Mouse (Mus musculus) G1E (cell line): Measurements from ENCODE around the gene Tuba1a. TPM values are rescaled to one million over a fixed set of nuclear protein-coding genes. Genes with fewer than 3 reads are reported as not detected.
"Not testable (repeated sequence)": the region's sequence is repeated elsewhere in the genome, so short reads cannot be mapped to it uniquely, and the experiment has no call there.

Source experiments
- ATAC-seq: 2 replicates; pipeline ENCODE4 v1.8.0; 2016; ENCODE audit warnings: mild to moderate bottlenecking; ENCODE audit not compliant: insufficient number of reproducible peaks, poor library complexity, low FRiP score, severe bottlenecking; ENCODE audit errors: extremely low read depth
- DNase-seq: peaks from one replicate; pipeline ENCODE4 v3.0.0; 2012; ENCODE audit warnings: low spot score
- H3K27me3 ChIP-seq: 2 replicates; pipeline ENCODE4 v1.6.1; 2012; ENCODE audit warnings: mild to moderate bottlenecking, low read length, inconsistent platforms; ENCODE audit not compliant: insufficient read depth
- H3K36me3 ChIP-seq: replicated peaks from 2 replicates; pipeline ENCODE3; 2012; ENCODE audit warnings: mild to moderate bottlenecking, inconsistent platforms
- H3K4me1 ChIP-seq: 2 replicates; pipeline ENCODE4 v1.6.1; 2012; ENCODE audit warnings: low read depth, low read length, inconsistent platforms, mixed read lengths; ENCODE audit not compliant: insufficient read depth
- H3K4me3 ChIP-seq: 2 replicates; pipeline ENCODE4 v1.5.1; 2012; ENCODE audit warnings: low read depth, mild to moderate bottlenecking, inconsistent platforms, low read length, moderate library complexity, mixed read lengths
- H3K9me3 ChIP-seq: replicated peaks from 2 replicates; pipeline ENCODE4 v1.6.1; 2012; ENCODE audit warnings: inconsistent platforms
- CTCF ChIP-seq: IDR thresholded peaks from 2 replicates; pipeline ENCODE4 v1.5.1; 2012; ENCODE audit warnings: low read depth, low read length, inconsistent platforms, mixed read lengths
- GATA1 ChIP-seq: IDR thresholded peaks from 2 replicates; pipeline ENCODE4 v1.6.1; 2012; ENCODE audit warnings: borderline replicate concordance, low read length, inconsistent platforms, mixed read lengths
- GATA2 ChIP-seq: IDR thresholded peaks from 2 replicates; pipeline ENCODE4 v1.6.1; 2012; ENCODE audit warnings: low read depth, low read length, inconsistent platforms, borderline replicate concordance
- POLR2AphosphoS5 ChIP-seq: IDR thresholded peaks from 2 replicates; pipeline ENCODE4 v1.6.1; 2012; ENCODE audit warnings: low read depth, low read length, inconsistent platforms; ENCODE audit not compliant: insufficient replicate concordance
- TAL1 ChIP-seq: conservative IDR thresholded peaks from 2 replicates; pipeline ENCODE4 v1.6.1; 2012; ENCODE audit warnings: low read depth, low read length, inconsistent platforms, mixed read lengths
- polyA plus RNA-seq: library from polyadenylated mRNA; stranded (reverse); fragments of >175 nt; gene quantifications from 2 replicates; pipeline ENCODE4 v1.2.3, GENCODE M21; 2012
- total RNA-seq, 2 experiments: library from RNA; stranded (forward) in 1 of 2; stranded (reverse) in 1 of 2; fragments of 200-1000 nt in 1 of 2; fragments of >200 nt in 1 of 2; fragmentation: Nextera tagmentation in 1 of 2; gene quantifications; 2 replicates each; pipeline ENCODE4 v1.2.3; 2014 to 2017

The Tuba1a gene
- total and polyA plus RNA-seq, 3 experiments: 3.3 to 35.9 (median 22.3) TPM

DNA sequence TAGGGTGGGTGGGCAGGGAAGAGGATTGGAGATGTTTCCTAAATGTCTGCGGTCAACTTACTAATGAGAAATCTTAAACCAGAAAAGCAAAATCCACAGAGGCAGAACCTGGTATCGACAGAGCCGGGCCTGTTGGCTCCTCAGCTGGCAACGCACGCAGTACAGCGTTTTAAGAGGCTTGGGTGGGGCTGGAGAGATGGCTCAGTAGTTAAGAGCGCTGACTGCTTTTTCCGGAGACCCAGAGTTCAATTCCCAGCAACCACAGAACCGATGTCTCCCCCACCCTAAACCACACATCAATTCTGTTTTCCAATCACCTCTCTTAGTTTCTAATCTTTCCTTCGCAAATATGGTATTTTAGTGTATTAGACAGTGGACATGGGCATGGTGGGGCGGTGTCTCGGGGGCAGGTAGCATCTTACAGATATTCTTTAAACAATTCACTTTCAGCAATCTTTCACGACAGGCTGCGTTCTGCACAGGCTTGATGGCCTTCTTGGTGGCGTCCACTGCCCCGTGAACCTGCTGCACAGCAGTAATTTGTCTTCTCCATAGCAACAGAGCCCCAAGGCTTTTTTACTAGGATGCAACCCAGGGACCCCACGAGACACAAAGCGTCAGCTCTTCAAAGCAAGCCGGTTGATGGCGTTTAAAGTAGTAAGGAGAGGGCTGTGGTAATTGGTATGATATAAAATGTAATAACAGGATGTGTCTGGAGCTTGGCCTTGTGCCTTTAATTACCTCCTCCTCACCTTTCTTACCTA is 25.1 kb upstream of the Tuba1a start:
- H3K9me3 ChIP-seq: no peaks in the 10 kb centered on the region
- peaks cover 9% of the 10 kb centered on the region; the same call in 1 of the 2 replicates for H3K4me1 ChIP-seq
- ATAC-seq (no peak), DNase-seq (no peak)
- no peaks in the 10 kb centered on the region for H3K36me3 ChIP-seq
- no peak overlapping the region for H3K4me3 ChIP-seq
- no peak for TF ChIP-seq POLR2AphosphoS5
- TF ChIP-seq GATA2: no peak
- TF ChIP-seq CTCF: no peak
- TF ChIP-seq GATA1: no peak
- TF ChIP-seq TAL1: no peak
- peaks cover 43% of the 10 kb centered on the region for H3K27me3 ChIP-seq

GRCm38 (mm10) chr15:98977759-98978408 is 24.4 kb upstream of the Tuba1a start:
- Histone ChIP-seq H3K4me3 (no peak overlapping the region), H3K4me1 (peaks cover 5% of the 10 kb centered on the region; the same call in 1 of the 2 replicates), H3K27me3 (peaks cover 47% of the 10 kb centered on the region), H3K36me3 (no peaks in the 10 kb centered on the region), H3K9me3 (no peaks in the 10 kb centered on the region)
- no peak for TF ChIP-seq GATA2
- no peak for TF ChIP-seq POLR2AphosphoS5
- no peak for TF ChIP-seq CTCF
- TF ChIP-seq TAL1: no peak
- no peak for ATAC-seq
- DNase-seq: no peak

GRCm38 (mm10) chr15:98976763-98977758 is 23.6 kb upstream of the Tuba1a start:
- TF ChIP-seq CTCF (no peak), GATA2 (no peak), TAL1 (no peak), GATA1 (no peak), POLR2AphosphoS5 (no peak)
- ATAC-seq (no peak), DNase-seq (no peak)
- Histone ChIP-seq H3K9me3 (no peaks in the 10 kb centered on the region), H3K4me3 (no peak overlapping the region), H3K36me3 (no peaks in the 10 kb centered on the region), H3K27me3 (peaks cover 47% of the 10 kb centered on the region), H3K4me1 (peaks cover 5% of the 10 kb centered on the region; the same call in 1 of the 2 replicates)

- no peak for DNase-seq
- no peak for ATAC-seq
- Histone ChIP-seq H3K36me3 (no peaks in the 10 kb centered on the region), H3K4me3 (no peak overlapping the region), H3K27me3 (peaks cover 51% of the 10 kb centered on the region), H3K9me3 (no peaks in the 10 kb centered on the region), H3K4me1 (peaks cover 9% of the 10 kb centered on the region)
- TF ChIP-seq GATA1: no peak
- TF ChIP-seq CTCF: no peak
- TF ChIP-seq POLR2AphosphoS5: no peak
- no peak for TF ChIP-seq GATA2
- TF ChIP-seq TAL1: no peak
Measured at GRCm38 (mm10) chr15:98973015-98973614, 19.6 kb upstream of the Tuba1a start.

DNA sequence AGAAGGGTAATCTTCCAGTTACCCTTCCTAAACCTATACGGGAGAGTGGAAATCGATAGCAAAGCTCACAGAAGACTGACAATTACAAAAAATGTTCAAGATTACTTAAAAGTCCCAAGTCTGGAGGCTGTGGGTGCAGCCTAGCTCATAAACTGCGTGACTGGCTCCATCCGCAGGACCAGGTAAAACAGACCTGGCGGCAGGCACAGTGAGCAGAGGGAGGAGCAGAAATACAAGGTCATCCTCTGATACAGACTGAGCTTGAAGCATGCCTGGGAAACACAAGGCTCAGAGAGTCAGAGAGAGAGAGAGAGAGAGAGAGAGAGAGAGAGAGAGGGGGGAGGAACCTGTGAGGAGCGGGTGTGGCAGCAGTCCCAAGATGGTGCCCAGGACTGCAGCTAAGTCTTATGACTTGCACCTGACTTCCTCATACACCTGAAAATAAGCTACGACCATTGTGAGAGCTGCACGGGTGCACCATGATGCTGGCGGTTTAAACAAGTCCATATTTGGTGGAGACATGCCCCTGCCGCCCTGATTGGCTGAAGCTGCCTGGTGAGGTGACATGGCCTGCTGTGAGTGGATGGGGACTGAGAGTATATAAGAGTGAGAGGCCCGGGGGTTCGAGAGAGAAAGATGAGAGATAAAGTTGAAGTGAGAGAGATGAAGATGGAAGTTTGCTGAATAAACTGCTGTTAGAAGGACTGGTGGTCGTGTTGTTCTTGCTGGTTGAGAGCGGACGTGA is 18.2 kb upstream of the Tuba1a start:
- H3K9me3 ChIP-seq, H3K4me1 ChIP-seq, H3K4me3 ChIP-seq, H3K36me3 ChIP-seq, ATAC-seq, DNase-seq: not testable (repeated sequence)
- peaks cover 43% of the 10 kb centered on the region for H3K27me3 ChIP-seq
